Mouse (Mus musculus) embryonic facial prominence, embryonic 13.5 days (tissue): ENCODE data around the gene Phldb2. TPM values are rescaled to one million over a fixed set of nuclear protein-coding genes. Genes with fewer than 3 reads are reported as not detected.

ENCODE experiments used
- ATAC-seq: fragments of 200-750 bp; cut with Nextera tagmentation; 2 replicates; pipeline ENCODE4 v1.8.0; 2017; ENCODE audit warnings: low read depth; ENCODE audit not compliant: insufficient number of reproducible peaks, insufficient read depth, low FRiP score, low TSS enrichment
- H3K27ac ChIP-seq: fragments of 300-500 bp; sonication (generic); 2 replicates; pipeline ENCODE4 v1.5.1; 2015; ENCODE audit warnings: moderate library complexity, mild to moderate bottlenecking, inconsistent platforms
- H3K27me3 ChIP-seq: fragments of 300-500 bp; sonication (generic); 2 replicates; pipeline ENCODE4 v1.6.1; 2015; ENCODE audit warnings: mild to moderate bottlenecking, inconsistent platforms
- H3K36me3 ChIP-seq: fragments of 300-500 bp; sonication (generic); 2 replicates; pipeline ENCODE4 v1.6.1; 2015; ENCODE audit warnings: mild to moderate bottlenecking, inconsistent platforms
- H3K4me1 ChIP-seq: fragments of 300-500 bp; sonication (generic); 2 replicates; pipeline ENCODE4 v1.6.1; 2015; ENCODE audit warnings: inconsistent platforms
- H3K4me2 ChIP-seq: fragments of 300-500 bp; sonication (generic); 2 replicates; pipeline ENCODE4 v1.6.1; 2015; ENCODE audit warnings: moderate library complexity, mild to moderate bottlenecking, inconsistent platforms
- H3K4me3 ChIP-seq: fragments of 300-500 bp; sonication (generic); 2 replicates; pipeline ENCODE4 v1.5.1; 2015; ENCODE audit warnings: mild to moderate bottlenecking, inconsistent platforms
- H3K9ac ChIP-seq: fragments of 300-500 bp; sonication (generic); 2 replicates; pipeline ENCODE4 v1.6.1; 2015; ENCODE audit warnings: mild to moderate bottlenecking, inconsistent platforms
- H3K9me3 ChIP-seq: fragments of 300-500 bp; sonication (generic); 2 replicates; pipeline ENCODE4 v1.6.1; 2016; ENCODE audit warnings: inconsistent platforms
- WGBS: fragments of 180-500 bp; shearing (Covaris S2); methylation state at CpG from one replicate; pipeline ENCODE4 v1.1.7; 2015; ENCODE audit warnings: mixed read lengths; 5-methylcytosine and 5-hydroxymethylcytosine counted together
- polyA plus RNA-seq: library from polyadenylated mRNA; unstranded; fragments of >200 nt; fragmentation: Nextera tagmentation; extraction: Ambion mirVana; gene quantifications from 2 replicates; pipeline ENCODE4 v1.2.1, GENCODE M21; 2015

Phldb2 gene
- polyA plus RNA-seq, 1 experiment from 2014 or later: 55.0 TPM

GRCm38 (mm10) chr16:45970187-45970586, 16.8 kb upstream of the Phldb2 start:
- Histone ChIP-seq H3K4me2 (no peak overlapping the region), H3K9ac (no peak overlapping the region), H3K27me3 (no peaks in the 10 kb centered on the region), H3K36me3 (no peaks in the 10 kb centered on the region), H3K4me3 (no peak overlapping the region), H3K9me3 (no peaks in the 10 kb centered on the region), H3K4me1 (no peaks in the 10 kb centered on the region), H3K27ac (no peak overlapping the region)
- ATAC-seq: no peak
- WGBS: 92% methylated on average over 2 of the region's 2 CpGs

- Histone ChIP-seq H3K27ac (no peak overlapping the region), H3K36me3 (no peaks in the 10 kb centered on the region), H3K4me2 (no peak overlapping the region), H3K27me3 (no peaks in the 10 kb centered on the region), H3K4me1 (no peaks in the 10 kb centered on the region), H3K9ac (no peak overlapping the region), H3K4me3 (no peak overlapping the region), H3K9me3 (no peaks in the 10 kb centered on the region)
- no peak for ATAC-seq
- WGBS: 68% methylated on average over 5 of the region's 5 CpGs
Observed at GRCm38 (mm10) chr16:45968716-45969115, 15.3 kb upstream of the Phldb2 start.

GRCm38 (mm10) chr16:45967471-45967870, 14.1 kb upstream of the Phldb2 start:
- Histone ChIP-seq H3K4me2 (no peak overlapping the region), H3K4me1 (no peaks in the 10 kb centered on the region), H3K9me3 (no peaks in the 10 kb centered on the region), H3K36me3 (no peaks in the 10 kb centered on the region), H3K9ac (no peak overlapping the region), H3K27me3 (no peaks in the 10 kb centered on the region), H3K4me3 (no peak overlapping the region), H3K27ac (no peak overlapping the region)
- peak; percentile 79 for ATAC-seq
- 10% methylated on average over 7 of the region's 7 CpGs for WGBS

- Histone ChIP-seq H3K27me3 (no peaks in the 10 kb centered on the region), H3K27ac (no peak overlapping the region), H3K4me3 (no peak overlapping the region), H3K36me3 (no peaks in the 10 kb centered on the region), H3K4me2 (no peak overlapping the region), H3K9me3 (no peaks in the 10 kb centered on the region), H3K9ac (no peak overlapping the region), H3K4me1 (no peaks in the 10 kb centered on the region)
- WGBS: 86% methylated on average over 5 of the region's 5 CpGs
- ATAC-seq: no peak
Observed at GRCm38 (mm10) chr16:45966604-45967003, 13.2 kb upstream of the Phldb2 start.

- H3K4me1 ChIP-seq: no peaks in the 10 kb centered on the region
- no peaks in the 10 kb centered on the region for H3K27me3 ChIP-seq
- H3K27ac ChIP-seq: no peak overlapping the region
- H3K4me2 ChIP-seq: no peak overlapping the region
- no peak overlapping the region for H3K9ac ChIP-seq
- ATAC-seq: no peak
- 93% methylated on average over 6 of the region's 6 CpGs for WGBS
- no peak overlapping the region for H3K4me3 ChIP-seq
- no peaks in the 10 kb centered on the region for H3K9me3 ChIP-seq
- no peaks in the 10 kb centered on the region for H3K36me3 ChIP-seq
Observed at GRCm38 (mm10) chr16:45964777-45965176, 11.4 kb upstream of the Phldb2 start.

GRCm38 (mm10) chr16:45963837-45964236, 10.4 kb upstream of the Phldb2 start:
- Histone ChIP-seq H3K4me1 (no peaks in the 10 kb centered on the region), H3K4me3 (no peak overlapping the region), H3K27ac (no peak overlapping the region), H3K27me3 (no peaks in the 10 kb centered on the region), H3K9ac (no peak overlapping the region), H3K36me3 (no peaks in the 10 kb centered on the region), H3K4me2 (no peak overlapping the region), H3K9me3 (no peaks in the 10 kb centered on the region)
- ATAC-seq: no peak
- WGBS: 85% methylated on average over 8 of the region's 8 CpGs

- H3K27ac ChIP-seq: no peak overlapping the region
- H3K9me3 ChIP-seq: no peaks in the 10 kb centered on the region
- H3K4me3 ChIP-seq: no peak overlapping the region
- WGBS: 29% methylated on average over 5 of the region's 5 CpGs
- no peaks in the 10 kb centered on the region for H3K27me3 ChIP-seq
- no peak overlapping the region for H3K4me2 ChIP-seq
- no peak overlapping the region for H3K9ac ChIP-seq
- no peaks in the 10 kb centered on the region for H3K36me3 ChIP-seq
- ATAC-seq: no peak
- no peaks in the 10 kb centered on the region for H3K4me1 ChIP-seq
Observed at GRCm38 (mm10) chr16:45963088-45963487, 9.7 kb upstream of the Phldb2 start.

GRCm38 (mm10) chr16:45960978-45961377, 7.6 kb upstream of the Phldb2 start:
- Histone ChIP-seq H3K9ac (no peak overlapping the region), H3K27ac (no peak overlapping the region), H3K36me3 (no peaks in the 10 kb centered on the region), H3K9me3 (no peaks in the 10 kb centered on the region), H3K4me2 (no peak overlapping the region), H3K4me1 (no peaks in the 10 kb centered on the region), H3K27me3 (no peaks in the 10 kb centered on the region), H3K4me3 (no peak overlapping the region)
- WGBS: 76% methylated on average over 3 of the region's 3 CpGs
- no peak for ATAC-seq

GRCm38 (mm10) chr16:45956390-45956950, 3.1 kb upstream of the Phldb2 start:
- WGBS: 60% methylated on average over 4 of the region's 4 CpGs

GRCm38 (mm10) chr16:45952501-45952900, 897 bp downstream of the Phldb2 start:
- H3K4me2 ChIP-seq: no peak overlapping the region
- H3K9me3 ChIP-seq: no peaks in the 10 kb centered on the region
- no peak overlapping the region for H3K27ac ChIP-seq
- ATAC-seq: no peak
- no peaks in the 10 kb centered on the region for H3K4me1 ChIP-seq
- no peak overlapping the region for H3K4me3 ChIP-seq
- no peak overlapping the region for H3K9ac ChIP-seq
- no peaks in the 10 kb centered on the region for H3K27me3 ChIP-seq
- no peaks in the 10 kb centered on the region for H3K36me3 ChIP-seq
- WGBS: 52% methylated on average over 5 of the region's 5 CpGs

More at GRCm38 (mm10) chr16:45956390-45956950, 3.1 kb upstream of the Phldb2 start:
- no peaks in the 10 kb centered on the region for H3K27me3 ChIP-seq
- no peak for ATAC-seq
- no peak overlapping the region for H3K27ac ChIP-seq
- H3K4me1 ChIP-seq: no peaks in the 10 kb centered on the region
- H3K9me3 ChIP-seq: no peaks in the 10 kb centered on the region
- H3K9ac ChIP-seq: no peak overlapping the region
- no peak overlapping the region for H3K4me2 ChIP-seq
- H3K36me3 ChIP-seq: no peaks in the 10 kb centered on the region
- no peak overlapping the region for H3K4me3 ChIP-seq

- Histone ChIP-seq H3K4me3 (no peak overlapping the region), H3K4me1 (no peaks in the 10 kb centered on the region), H3K9me3 (no peaks in the 10 kb centered on the region), H3K9ac (no peak overlapping the region), H3K27me3 (no peaks in the 10 kb centered on the region), H3K4me2 (no peak overlapping the region), H3K36me3 (no peaks in the 10 kb centered on the region), H3K27ac (no peak overlapping the region)
- no peak for ATAC-seq
- 79% methylated on average over 2 of the region's 2 CpGs for WGBS
Observed at GRCm38 (mm10) chr16:45952035-45952434, 1.4 kb downstream of the Phldb2 start.

- Histone ChIP-seq H3K4me1 (peaks cover 6% of the 10 kb centered on the region; the same call in 1 of the 2 replicates), H3K27me3 (no peaks in the 10 kb centered on the region), H3K4me2 (no peak overlapping the region), H3K36me3 (no peaks in the 10 kb centered on the region), H3K4me3 (no peak overlapping the region), H3K9me3 (no peaks in the 10 kb centered on the region), H3K9ac (no peak overlapping the region), H3K27ac (no peak overlapping the region)
- 87% methylated on average over 2 of the region's 2 CpGs for WGBS
- ATAC-seq: no peak
Observed at GRCm38 (mm10) chr16:45946335-45946734, 7.1 kb downstream of the Phldb2 start.
